Mouse (Mus musculus): ENCODE measurements around the gene Pdzk1. TPM values are rescaled to one million over a fixed set of nuclear protein-coding genes. Genes with fewer than 3 reads are reported as not detected.

Gene Pdzk1
- polyA plus RNA-seq (2015; fragmentation: Nextera tagmentation; extraction: Ambion mirVana): not detected in 2 replicates

GRCm38 (mm10) chr3:96828984-96829383 lies at the start of gene Pdzk1, which contains the start of gene Cd160:
Gene Pdzk1 (plus strand): TSS chr3:96829284.
Gene Cd160 (minus strand): TSS chr3:96829351.

GRCm38 (mm10) chr3:96904393-96904792 lies 75.3 kb downstream of the Pdzk1 start, which contains the start of gene Gja5:
Gene Gja5 (plus strand): TSS chr3:96904693.

GRCm38 (mm10) chr3:96904851-96905541 lies 75.9 kb downstream of the Pdzk1 start, which contains the start of gene Gpr89:
Gene Gpr89 (minus strand): TSS chr3:96905346.

Other genes starting within 250 kb of the Pdzk1 start
- 23.0 and 30.8 TPM in 2 replicates for gene Polr3gl, start 235.1 kb upstream of the Pdzk1 start, polyA plus RNA-seq (2015; fragmentation: Nextera tagmentation; extraction: Ambion mirVana)
- 0.36 and 0.44 TPM in 2 replicates for gene Ankrd34a, start 232.6 kb upstream of the Pdzk1 start, polyA plus RNA-seq (2015; fragmentation: Nextera tagmentation; extraction: Ambion mirVana)
- gene Lix1l, start 228.1 kb upstream of the Pdzk1 start, polyA plus RNA-seq (2015; fragmentation: Nextera tagmentation; extraction: Ambion mirVana): 2.2 and 2.4 TPM in 2 replicates
- 106 and 114 TPM in 2 replicates for gene Rbm8a, start 199.4 kb upstream of the Pdzk1 start, polyA plus RNA-seq (2015; fragmentation: Nextera tagmentation; extraction: Ambion mirVana)
- gene Pex11b, start 193.9 kb upstream of the Pdzk1 start, polyA plus RNA-seq (2015; fragmentation: Nextera tagmentation; extraction: Ambion mirVana): 25.6 and 26.8 TPM in 2 replicates
- gene Gm42957, start 193.8 kb upstream of the Pdzk1 start, polyA plus RNA-seq (2015; fragmentation: Nextera tagmentation; extraction: Ambion mirVana): 0.04 TPM in 2 replicates
- gene Itga10, start 183.7 kb upstream of the Pdzk1 start, polyA plus RNA-seq (2015; fragmentation: Nextera tagmentation; extraction: Ambion mirVana): 0.18 and 0.36 TPM in 2 replicates
- 0.40 and 0.49 TPM in 2 replicates for gene Ankrd35, start 159.2 kb upstream of the Pdzk1 start, polyA plus RNA-seq (2015; fragmentation: Nextera tagmentation; extraction: Ambion mirVana)
- gene Pias3, start 132.9 kb upstream of the Pdzk1 start, polyA plus RNA-seq (2015; fragmentation: Nextera tagmentation; extraction: Ambion mirVana): 13.2 and 18.1 TPM in 2 replicates
- gene Nudt17, start 120.7 kb upstream of the Pdzk1 start, polyA plus RNA-seq (2015; fragmentation: Nextera tagmentation; extraction: Ambion mirVana): 1.6 and 2.9 TPM in 2 replicates
- 21.1 and 22.0 TPM in 2 replicates for gene Polr3c, start 101.7 kb upstream of the Pdzk1 start, polyA plus RNA-seq (2015; fragmentation: Nextera tagmentation; extraction: Ambion mirVana)
- gene Rnf115, start 101.6 kb upstream of the Pdzk1 start, polyA plus RNA-seq (2015; fragmentation: Nextera tagmentation; extraction: Ambion mirVana): 30.7 and 36.5 TPM in 2 replicates
- gene Cd160, start 67 bp downstream of the Pdzk1 start, polyA plus RNA-seq (2015; fragmentation: Nextera tagmentation; extraction: Ambion mirVana): 1.2 and 2.6 TPM in 2 replicates
- gene Gja5, start 75.4 kb downstream of the Pdzk1 start, polyA plus RNA-seq (2015; fragmentation: Nextera tagmentation; extraction: Ambion mirVana): 2.9 and 3.7 TPM in 2 replicates
- gene Gpr89, start 76.1 kb downstream of the Pdzk1 start, polyA plus RNA-seq (2015; fragmentation: Nextera tagmentation; extraction: Ambion mirVana): 19.4 and 20.3 TPM in 2 replicates
- not detected in 2 replicates for gene Gja8, start 96.7 kb downstream of the Pdzk1 start, polyA plus RNA-seq (2015; fragmentation: Nextera tagmentation; extraction: Ambion mirVana)

All from spleen, postnatal 0 days (tissue).